Mouse (Mus musculus) limb, embryonic 11.5 days (tissue): ENCODE results near the gene Enpp5. TPM values are rescaled to one million over a fixed set of nuclear protein-coding genes. Genes with fewer than 3 reads are reported as not detected.

Experiments
- ATAC-seq: fragments of 200-750 bp; cut with Nextera tagmentation; 2 replicates; pipeline ENCODE4 v1.8.0; 2017; ENCODE audit warnings: low read depth; ENCODE audit not compliant: insufficient number of reproducible peaks, low FRiP score, low TSS enrichment
- DNase-seq: peaks from one replicate; pipeline ENCODE4 v3.0.0-alpha.2; 2015; ENCODE audit warnings: low spot score
- H3K27ac ChIP-seq: fragments of 300-500 bp; sonication (generic); replicated peaks from 2 replicates; pipeline ENCODE4 v1.5.1; 2014; ENCODE audit warnings: low read depth, mild to moderate bottlenecking, low read length
- H3K27me3 ChIP-seq: fragments of 300-500 bp; sonication (generic); 2 replicates; pipeline ENCODE4 v1.6.1; 2014; ENCODE audit warnings: mild to moderate bottlenecking, low read length, mixed read lengths; ENCODE audit not compliant: control insufficient read depth, insufficient read depth
- H3K36me3 ChIP-seq: fragments of 300-500 bp; sonication (generic); 2 replicates; pipeline ENCODE4 v1.6.1; 2014; ENCODE audit warnings: mild to moderate bottlenecking, low read length, moderate library complexity, mixed read lengths; ENCODE audit not compliant: control insufficient read depth, insufficient read depth
- H3K4me1 ChIP-seq: fragments of 300-500 bp; sonication (generic); 2 replicates; pipeline ENCODE4 v1.6.1; 2014; ENCODE audit warnings: low read length, mixed read lengths; ENCODE audit not compliant: control insufficient read depth, insufficient read depth
- H3K4me2 ChIP-seq: fragments of 300-500 bp; sonication (generic); 2 replicates; pipeline ENCODE4 v1.6.1; 2014; ENCODE audit warnings: low read depth, mild to moderate bottlenecking, moderate library complexity; ENCODE audit not compliant: severe bottlenecking
- H3K4me3 ChIP-seq: fragments of 300-500 bp; sonication (generic); 2 replicates; pipeline ENCODE4 v1.5.1; 2014; ENCODE audit warnings: low read depth, low read length
- H3K9ac ChIP-seq: fragments of 300-500 bp; sonication (generic); 2 replicates; pipeline ENCODE4 v1.6.1; 2014; ENCODE audit warnings: mild to moderate bottlenecking, low read length
- H3K9me3 ChIP-seq: fragments of 300-500 bp; sonication (generic); 2 replicates; pipeline ENCODE4 v1.6.1; 2016; ENCODE audit warnings: low read length; ENCODE audit not compliant: control insufficient read depth
- WGBS: fragments of 180-500 bp; shearing (Covaris S2); extraction: QIAGEN DNeasy Blood & Tissue Kit; methylation state at CpG from one replicate; pipeline ENCODE4 v1.1.7; 2014; 5-methylcytosine and 5-hydroxymethylcytosine counted together
- polyA plus RNA-seq: library from polyadenylated mRNA; unstranded; fragments of >200 nt; fragmentation: Nextera tagmentation; extraction: Ambion mirVana; gene quantifications from 2 replicates; pipeline ENCODE4 v1.2.1, GENCODE M21; 2014

Gene Enpp5
- 7.1 and 7.2 TPM in 2 replicates for polyA plus RNA-seq

GRCm38 (mm10) chr17:44078631-44079350 lies at the start of gene Enpp5:
Gene Enpp5, plus strand, starts transcription at chr17:44078813.
- H3K4me1 ChIP-seq = no peaks in the 10 kb centered on the region
- H3K27me3 ChIP-seq = no peaks in the 10 kb centered on the region
- peak within 1 kb of the TSS; percentile 90 for H3K4me2 ChIP-seq
- no peak within 1 kb of the TSS for H3K27ac ChIP-seq
- H3K36me3 ChIP-seq = no peaks in the 10 kb centered on the region
- H3K9ac ChIP-seq = peak within 1 kb of the TSS; percentile 55
- WGBS = 1% methylated on average over 31 of the region's 31 CpGs
- DNase-seq (peak; percentile 86), ATAC-seq (peak; percentile 91)
- H3K4me3 ChIP-seq = peak within 1 kb of the TSS; percentile 57
- H3K9me3 ChIP-seq = no peaks in the 10 kb centered on the region

GRCm38 (mm10) chr17:44029616-44030015 lies 49.0 kb upstream of the Enpp5 start:
- H3K9ac ChIP-seq = no peak overlapping the region
- H3K9me3 ChIP-seq = no peaks in the 10 kb centered on the region
- no peak for DNase-seq
- H3K4me3 ChIP-seq = no peak overlapping the region
- H3K4me1 ChIP-seq = no peaks in the 10 kb centered on the region
- no peak overlapping the region for H3K4me2 ChIP-seq
- 68% methylated on average over 5 of the region's 5 CpGs for WGBS
- no peak overlapping the region for H3K27ac ChIP-seq
- no peak for ATAC-seq
- H3K27me3 ChIP-seq = no peaks in the 10 kb centered on the region
- H3K36me3 ChIP-seq = no peaks in the 10 kb centered on the region

DNA sequence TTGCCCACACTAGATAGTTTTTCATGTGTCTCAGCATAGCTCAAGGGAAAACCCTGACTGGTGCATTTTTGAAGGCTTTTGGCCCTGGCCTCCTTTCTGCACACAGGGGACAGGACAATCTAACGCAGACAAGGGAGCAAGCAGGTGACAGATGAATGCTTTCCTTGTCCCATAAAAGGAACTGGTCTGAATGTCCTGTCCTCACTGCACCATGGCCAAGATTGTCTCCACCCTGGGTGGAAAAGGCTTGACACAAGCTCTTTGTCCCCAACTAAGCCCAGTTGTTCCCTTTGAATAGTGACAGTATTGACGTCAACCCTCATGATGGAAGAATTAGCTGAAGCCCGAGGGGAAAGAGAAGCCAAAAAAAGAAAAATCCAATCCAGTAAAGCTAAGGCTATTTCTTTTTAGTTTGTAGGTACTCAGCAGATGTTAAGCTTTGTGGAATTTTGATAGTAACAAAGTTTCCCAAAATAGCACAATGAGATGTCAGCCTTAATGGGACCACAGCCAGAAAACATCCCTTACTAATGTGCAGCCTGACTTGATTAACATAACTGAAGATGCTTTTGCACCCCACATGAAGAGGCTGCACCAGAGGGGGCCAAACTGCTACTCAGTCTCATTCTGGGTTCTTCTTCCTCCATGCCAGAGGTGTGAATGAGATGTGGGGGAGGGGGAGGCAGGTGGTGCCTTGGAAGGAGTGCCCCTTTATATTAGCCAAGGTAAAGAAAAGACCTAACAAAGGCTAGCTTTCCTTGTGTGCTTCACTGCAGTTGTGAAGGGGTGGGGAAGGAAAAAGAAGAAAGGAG lies 47.6 kb upstream of the Enpp5 start:
- 82% methylated on average over 3 of the region's 3 CpGs for WGBS
- H3K36me3 ChIP-seq = no peaks in the 10 kb centered on the region
- no peak overlapping the region for H3K27ac ChIP-seq
- ATAC-seq (no peak), DNase-seq (no peak)
- no peaks in the 10 kb centered on the region for H3K27me3 ChIP-seq
- no peaks in the 10 kb centered on the region for H3K4me1 ChIP-seq
- no peak overlapping the region for H3K9ac ChIP-seq
- no peak overlapping the region for H3K4me2 ChIP-seq
- no peak overlapping the region for H3K4me3 ChIP-seq
- H3K9me3 ChIP-seq = no peaks in the 10 kb centered on the region

DNA sequence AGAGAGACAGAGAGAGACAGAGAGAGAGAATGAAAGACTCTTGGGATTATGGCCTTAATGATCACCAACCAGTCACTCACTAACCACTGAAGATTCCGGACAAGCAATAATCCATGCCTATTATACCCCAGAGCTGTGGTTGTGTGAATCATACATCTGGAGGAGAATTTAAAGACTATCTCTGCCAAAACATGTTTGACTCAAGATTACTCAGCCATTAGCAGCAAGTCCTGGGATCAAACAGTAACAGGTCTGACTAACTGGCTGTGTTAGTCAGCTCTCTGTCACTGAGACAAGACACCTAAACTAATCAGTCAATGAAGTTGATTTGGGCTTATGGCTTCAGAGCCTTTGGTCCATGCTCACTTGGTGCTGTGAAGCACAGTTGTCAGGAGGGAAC lies 43.6 kb upstream of the Enpp5 start:
- no peak overlapping the region for H3K4me2 ChIP-seq
- ATAC-seq (no peak), DNase-seq (no peak)
- no peak overlapping the region for H3K9ac ChIP-seq
- no peak overlapping the region for H3K4me3 ChIP-seq
- no peak overlapping the region for H3K27ac ChIP-seq
- H3K4me1 ChIP-seq = no peaks in the 10 kb centered on the region
- H3K9me3 ChIP-seq = no peaks in the 10 kb centered on the region
- H3K36me3 ChIP-seq = no peaks in the 10 kb centered on the region
- H3K27me3 ChIP-seq = no peaks in the 10 kb centered on the region
- 80% methylated on average over 1 of the region's 1 CpGs for WGBS

GRCm38 (mm10) chr17:44038656-44039055 lies 40.0 kb upstream of the Enpp5 start:
- H3K4me3 ChIP-seq = no peak overlapping the region
- no peak overlapping the region for H3K9ac ChIP-seq
- H3K4me1 ChIP-seq = no peaks in the 10 kb centered on the region
- H3K36me3 ChIP-seq = no peaks in the 10 kb centered on the region
- WGBS = 66% methylated on average over 9 of the region's 9 CpGs
- peak; percentile 67 for DNase-seq
- peaks cover 3% of the 10 kb centered on the region; the same call in 1 of the 2 replicates for H3K9me3 ChIP-seq
- H3K27ac ChIP-seq = no peak overlapping the region
- ATAC-seq = no peak
- no peak overlapping the region for H3K4me2 ChIP-seq
- H3K27me3 ChIP-seq = no peaks in the 10 kb centered on the region

- Histone ChIP-seq H3K36me3 (no peaks in the 10 kb centered on the region), H3K27ac (no peak overlapping the region), H3K4me2 (no peak overlapping the region), H3K4me1 (no peaks in the 10 kb centered on the region), H3K9ac (no peak overlapping the region), H3K27me3 (no peaks in the 10 kb centered on the region), H3K9me3 (peaks cover 3% of the 10 kb centered on the region; the same call in 1 of the 2 replicates), H3K4me3 (no peak overlapping the region)
- DNase-seq = no peak
- ATAC-seq = no peak
- WGBS = 86% methylated on average over 2 of the region's 2 CpGs
Measured at GRCm38 (mm10) chr17:44040449-44040848, 38.2 kb upstream of the Enpp5 start.

GRCm38 (mm10) chr17:44042301-44042700 lies 36.3 kb upstream of the Enpp5 start:
- ATAC-seq = no peak
- H3K27me3 ChIP-seq = no peaks in the 10 kb centered on the region
- no peaks in the 10 kb centered on the region for H3K4me1 ChIP-seq
- no peak overlapping the region for H3K9ac ChIP-seq
- no peak overlapping the region for H3K4me2 ChIP-seq
- H3K9me3 ChIP-seq = peaks cover 3% of the 10 kb centered on the region; the same call in 1 of the 2 replicates
- H3K4me3 ChIP-seq = no peak overlapping the region
- no peak for DNase-seq
- no peaks in the 10 kb centered on the region for H3K36me3 ChIP-seq
- 80% methylated on average over 2 of the region's 2 CpGs for WGBS
- H3K27ac ChIP-seq = no peak overlapping the region

GRCm38 (mm10) chr17:44042861-44043260 lies 35.8 kb upstream of the Enpp5 start:
- no peak for DNase-seq
- H3K4me3 ChIP-seq = no peak overlapping the region
- 90% methylated on average over 8 of the region's 8 CpGs for WGBS
- peaks cover 3% of the 10 kb centered on the region; the same call in 1 of the 2 replicates for H3K9me3 ChIP-seq
- H3K36me3 ChIP-seq = no peaks in the 10 kb centered on the region
- H3K4me2 ChIP-seq = no peak overlapping the region
- no peaks in the 10 kb centered on the region for H3K27me3 ChIP-seq
- H3K4me1 ChIP-seq = no peaks in the 10 kb centered on the region
- H3K9ac ChIP-seq = no peak overlapping the region
- ATAC-seq = no peak
- no peak overlapping the region for H3K27ac ChIP-seq
